Mouse (Mus musculus) stomach, postnatal 0 days (tissue): ENCODE data around the gene Ttll8. TPM values are rescaled to one million over a fixed set of nuclear protein-coding genes. Genes with fewer than 3 reads are reported as not detected.
A peak's percentile ranks its signal among the peaks of the same experiment; 100 is the strongest.

Source experiments
- ATAC-seq: fragments of 200-750 bp; cut with Nextera tagmentation; 2 replicates; pipeline ENCODE4 v1.8.0; 2017; ENCODE audit not compliant: low FRiP score, low TSS enrichment
- DNase-seq: peaks from one replicate; pipeline ENCODE4 v3.0.0-alpha.2; 2016; ENCODE audit warnings: low spot score
- H3K27ac ChIP-seq: fragments of 300-500 bp; sonication (generic); replicated peaks from 2 replicates; pipeline ENCODE4 v1.5.1; 2014; ENCODE audit warnings: mild to moderate bottlenecking, control low read depth
- H3K27me3 ChIP-seq: fragments of 300-500 bp; sonication (generic); 2 replicates; pipeline ENCODE4 v1.6.1; 2014; ENCODE audit warnings: low read length; ENCODE audit not compliant: control insufficient read depth, insufficient read depth
- H3K36me3 ChIP-seq: fragments of 300-500 bp; sonication (generic); 2 replicates; pipeline ENCODE4 v1.6.1; 2014; ENCODE audit warnings: low read length, mixed read lengths; ENCODE audit not compliant: control insufficient read depth, insufficient read depth
- H3K4me1 ChIP-seq: fragments of 300-500 bp; sonication (generic); replicated peaks from 2 replicates; pipeline ENCODE4 v1.6.1; 2014; ENCODE audit warnings: antibody characterized with exemption; ENCODE audit not compliant: control insufficient read depth, insufficient read depth
- H3K4me2 ChIP-seq: fragments of 300-500 bp; sonication (generic); replicated peaks from 2 replicates; pipeline ENCODE4 v1.6.1; 2014; ENCODE audit warnings: low read depth, mild to moderate bottlenecking, control low read depth, moderate library complexity
- H3K4me3 ChIP-seq: fragments of 300-500 bp; sonication (generic); 2 replicates; pipeline ENCODE4 v1.5.1; 2014; ENCODE audit warnings: low read depth, low read length, control low read depth
- H3K9ac ChIP-seq: fragments of 300-500 bp; sonication (generic); 2 replicates; pipeline ENCODE4 v1.6.1; 2014; ENCODE audit warnings: mild to moderate bottlenecking, low read length, control low read depth, mixed read lengths
- H3K9me3 ChIP-seq: fragments of 300-500 bp; sonication (generic); 2 replicates; pipeline ENCODE4 v1.6.1; 2016; ENCODE audit warnings: low read length; ENCODE audit not compliant: control insufficient read depth
- CTCF ChIP-seq: IDR thresholded peaks from 2 replicates; pipeline ENCODE4 v1.5.1; 2016; ENCODE audit warnings: antibody characterized with exemption, low read depth, mild to moderate bottlenecking, moderate library complexity
- EP300 ChIP-seq: optimal IDR thresholded peaks from 2 replicates; pipeline ENCODE3; 2016; ENCODE audit warnings: antibody characterized with exemption
- WGBS: fragments of 180-500 bp; shearing (Covaris S2); extraction: QIAGEN DNeasy Blood & Tissue Kit; methylation state at CpG from one replicate; pipeline ENCODE4 v1.1.7; 2014; 5-methylcytosine and 5-hydroxymethylcytosine counted together
- polyA plus RNA-seq: library from polyadenylated mRNA; unstranded; fragments of >200 nt; fragmentation: Nextera tagmentation; extraction: Ambion mirVana; gene quantifications from 2 replicates; pipeline ENCODE4 v1.2.1, GENCODE M21; 2015

Ttll8 gene
- polyA plus RNA-seq, 1 experiment from 2014 or later, result not detected

DNA sequence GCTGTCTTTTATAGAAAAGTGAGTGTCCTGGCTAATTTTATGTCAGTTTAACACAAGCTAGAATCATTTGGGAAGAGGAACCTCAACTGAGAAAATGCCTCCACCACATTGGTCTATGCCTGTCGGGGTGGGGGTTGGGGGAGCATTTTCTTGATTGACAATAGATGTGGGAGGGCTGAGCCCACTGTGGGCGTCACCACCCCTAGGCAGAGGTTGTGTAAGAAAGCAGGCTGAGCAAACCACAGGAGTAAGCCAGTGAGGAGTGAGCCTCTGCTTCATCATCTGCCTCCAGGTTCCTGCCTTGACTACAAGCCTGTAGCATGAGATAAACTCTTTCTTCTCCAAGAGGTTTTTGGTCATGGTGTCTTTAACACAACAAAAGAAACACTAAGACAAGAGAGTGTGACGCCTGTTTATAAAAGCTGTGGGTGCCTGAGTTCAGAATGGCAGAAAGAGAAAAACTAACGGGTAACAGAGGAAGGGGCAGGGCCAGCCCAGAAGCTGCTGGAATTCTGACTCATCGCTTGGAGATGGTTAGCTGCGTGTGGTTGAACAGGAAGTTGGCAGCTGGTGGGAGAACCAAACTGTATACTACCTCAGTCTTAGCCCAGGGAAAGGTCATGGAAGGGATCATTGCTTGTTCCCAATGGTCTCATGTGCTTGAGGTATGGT is 17.5 kb downstream of the Ttll8 start:
- no peak overlapping the region for H3K4me2 ChIP-seq
- WGBS, result 41% methylated on average over 6 of the region's 6 CpGs
- no peaks in the 10 kb centered on the region for H3K36me3 ChIP-seq
- no peaks in the 10 kb centered on the region for H3K27me3 ChIP-seq
- no peaks in the 10 kb centered on the region for H3K9me3 ChIP-seq
- no peak overlapping the region for H3K9ac ChIP-seq
- H3K27ac ChIP-seq, result no peak overlapping the region
- ATAC-seq, result no peak
- no peak for TF ChIP-seq EP300
- TF ChIP-seq CTCF, result no peak
- H3K4me1 ChIP-seq, result no peaks in the 10 kb centered on the region
- no peak for DNase-seq
- H3K4me3 ChIP-seq, result no peak overlapping the region

DNA sequence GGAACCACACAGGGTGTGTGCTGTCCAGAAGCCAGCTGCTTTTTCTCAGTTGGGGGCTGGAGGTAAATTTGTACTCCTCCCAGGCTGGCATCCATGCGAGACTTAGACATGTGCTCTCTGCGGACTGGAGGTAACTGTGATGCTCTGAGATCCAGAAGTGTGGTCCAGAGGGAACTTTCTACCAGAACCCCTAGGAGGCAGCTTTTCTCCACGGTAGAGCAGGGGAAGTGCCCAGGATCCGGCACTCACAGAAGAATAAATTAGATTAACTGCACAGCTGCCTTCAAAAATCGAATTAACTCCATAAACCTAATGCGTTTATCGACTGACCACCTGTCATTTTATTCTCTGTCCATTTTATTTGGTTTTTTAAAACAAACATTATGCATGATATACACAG is 20.1 kb downstream of the Ttll8 start:
- H3K27ac ChIP-seq, result no peak overlapping the region
- ATAC-seq (no peak), DNase-seq (no peak)
- H3K4me1 ChIP-seq, result no peaks in the 10 kb centered on the region
- H3K36me3 ChIP-seq, result no peaks in the 10 kb centered on the region
- H3K4me2 ChIP-seq, result no peak overlapping the region
- H3K9ac ChIP-seq, result no peak overlapping the region
- TF ChIP-seq EP300 (no peak), CTCF (peak; percentile 65)
- 44% methylated on average over 7 of the region's 7 CpGs for WGBS
- H3K9me3 ChIP-seq, result no peaks in the 10 kb centered on the region
- no peak overlapping the region for H3K4me3 ChIP-seq
- H3K27me3 ChIP-seq, result no peaks in the 10 kb centered on the region

DNA sequence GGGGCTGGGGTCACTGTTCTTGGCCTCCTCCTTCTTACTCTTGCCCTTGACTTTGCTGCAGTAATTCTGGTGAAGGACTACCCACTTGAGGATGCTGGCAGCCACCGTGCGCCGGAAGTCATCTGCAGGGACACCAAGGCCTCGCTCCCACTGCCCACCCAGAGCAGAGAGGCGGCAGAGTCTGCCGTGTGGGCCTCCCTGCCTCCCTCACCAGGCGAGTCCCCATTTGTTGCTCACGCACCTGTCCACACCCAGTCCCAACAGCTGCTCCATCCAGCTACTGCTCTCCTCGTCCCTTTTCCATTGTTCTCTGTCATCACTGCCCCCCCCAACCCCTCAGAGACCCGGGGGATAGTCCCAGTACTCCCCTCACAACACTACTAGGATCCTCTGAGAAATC is 21.6 kb downstream of the Ttll8 start:
- Histone ChIP-seq H3K9me3 (no peaks in the 10 kb centered on the region), H3K27ac (no peak overlapping the region), H3K27me3 (no peaks in the 10 kb centered on the region), H3K36me3 (no peaks in the 10 kb centered on the region), H3K4me2 (no peak overlapping the region), H3K4me1 (no peaks in the 10 kb centered on the region), H3K9ac (no peak overlapping the region), H3K4me3 (no peak overlapping the region)
- DNase-seq, result no peak
- TF ChIP-seq CTCF (no peak), EP300 (no peak)
- ATAC-seq, result no peak
- 87% methylated on average over 10 of the region's 10 CpGs for whole genome bisulfite sequencing

GRCm38 (mm10) chr15:88921992-88922310 is 32.3 kb downstream of the Ttll8 start:
- Histone ChIP-seq H3K27me3 (no peaks in the 10 kb centered on the region), H3K9ac (no peak overlapping the region), H3K4me2 (no peak overlapping the region), H3K27ac (no peak overlapping the region; the same call in 1 of the 2 replicates), H3K9me3 (no peaks in the 10 kb centered on the region), H3K4me3 (no peak overlapping the region), H3K4me1 (no peaks in the 10 kb centered on the region), H3K36me3 (no peaks in the 10 kb centered on the region)
- peak; percentile 66; the same call in 1 of the 2 replicates for ATAC-seq
- no peak for TF ChIP-seq CTCF
- TF ChIP-seq EP300, result no peak
- no peak for DNase-seq
- WGBS, result 41% methylated on average over 6 of the region's 6 CpGs

GRCm38 (mm10) chr15:88921131-88921991 is 32.9 kb downstream of the Ttll8 start:
- DNase-seq, result peak; percentile 75
- Histone ChIP-seq H3K27me3 (no peaks in the 10 kb centered on the region), H3K9me3 (no peaks in the 10 kb centered on the region), H3K9ac (no peak overlapping the region), H3K4me1 (no peaks in the 10 kb centered on the region), H3K4me3 (no peak overlapping the region), H3K27ac (no peak overlapping the region; the same call in 1 of the 2 replicates), H3K36me3 (no peaks in the 10 kb centered on the region), H3K4me2 (no peak overlapping the region)
- ATAC-seq, result peak; percentile 80
- TF ChIP-seq EP300 (no peak), CTCF (peak; percentile 90)
- WGBS, result 23% methylated on average over 12 of the region's 12 CpGs

DNA sequence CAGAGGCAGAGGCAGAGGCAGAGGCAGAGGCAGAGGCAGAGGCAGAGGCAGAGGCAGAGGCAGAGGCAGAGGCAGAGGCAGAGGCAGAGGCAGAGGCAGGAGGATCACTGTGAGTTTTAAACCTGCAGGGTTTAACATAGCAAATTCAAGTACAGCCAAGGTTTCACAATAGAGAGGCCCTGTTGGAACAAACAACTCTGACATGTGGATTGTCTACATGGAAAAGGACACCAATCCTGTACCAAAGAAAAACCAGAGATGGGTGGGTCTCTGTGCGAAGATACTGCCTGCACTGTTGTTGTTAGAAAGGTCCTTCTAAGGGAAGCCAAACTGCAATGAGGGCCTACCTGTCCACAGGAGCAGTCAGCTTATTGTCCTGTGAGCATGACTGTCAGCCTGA is 34.2 kb downstream of the Ttll8 start:
- 93% methylated on average over 1 of the region's 1 CpGs for WGBS
- DNase-seq, result no peak

More for the DNA sequence above, 34.2 kb downstream of the Ttll8 start:
- no peak overlapping the region for H3K4me2 ChIP-seq
- H3K27ac ChIP-seq, result no peak overlapping the region
- no peaks in the 10 kb centered on the region for H3K27me3 ChIP-seq
- H3K9ac ChIP-seq, result no peak overlapping the region
- H3K4me1 ChIP-seq, result no peaks in the 10 kb centered on the region
- no peak overlapping the region for H3K4me3 ChIP-seq
- TF ChIP-seq CTCF (no peak), EP300 (no peak)
- ATAC-seq, result no peak
- H3K9me3 ChIP-seq, result no peaks in the 10 kb centered on the region
- H3K36me3 ChIP-seq, result no peaks in the 10 kb centered on the region
